Mouse (Mus musculus): ENCODE results near the gene Bcl2.
A peak's percentile ranks its signal among the peaks of the same experiment; 100 is the strongest.
"Not testable (repeated sequence)": the region's sequence is repeated elsewhere in the genome, so short reads cannot be mapped to it uniquely, and the experiment has no call there.

The Bcl2 gene

DNA sequence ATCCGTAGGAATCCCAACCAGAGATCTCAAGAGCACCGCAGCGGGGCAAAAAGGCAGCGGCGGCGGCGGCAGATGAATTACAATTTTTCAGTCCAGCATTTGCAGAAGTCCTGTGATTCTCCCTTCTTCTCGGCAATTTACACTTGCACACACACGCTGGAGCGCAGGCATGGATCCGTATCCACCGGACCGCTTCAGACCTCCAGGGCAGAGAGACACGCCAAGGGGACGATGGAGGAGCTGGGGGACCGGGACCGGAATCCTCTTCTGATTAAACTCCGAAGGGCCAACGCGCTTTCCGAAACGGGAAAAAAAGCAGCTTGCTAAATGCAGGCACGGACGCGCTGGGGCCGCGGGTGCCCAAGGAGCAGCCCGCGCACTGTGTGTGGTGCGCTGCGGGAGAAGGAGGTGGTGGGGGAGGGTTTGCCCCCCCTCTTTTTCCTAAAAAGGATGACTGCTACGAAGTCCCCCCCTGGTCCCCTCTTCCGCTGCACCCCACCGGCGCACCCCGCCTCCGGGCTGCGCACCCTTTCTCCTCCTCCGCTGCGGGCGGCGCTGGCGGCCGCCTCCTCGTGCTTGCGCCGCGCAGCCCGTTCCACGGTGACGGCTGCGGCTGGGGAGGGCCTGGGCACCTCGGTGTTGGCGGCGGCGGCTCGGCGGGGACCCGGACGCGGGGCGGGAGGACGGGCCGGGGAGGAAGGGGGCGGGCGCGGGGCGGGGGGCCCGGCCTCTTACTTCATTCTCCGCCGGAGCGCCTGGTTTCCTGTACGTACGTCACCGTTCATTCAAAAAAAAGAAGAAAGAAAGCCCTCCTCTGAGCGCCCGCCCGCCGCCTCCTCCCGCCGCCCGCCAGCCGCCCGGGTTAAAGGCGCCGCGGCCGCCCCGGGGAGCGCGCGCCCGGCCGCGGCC, at the start of gene Bcl2:
TSS of gene Bcl2 (minus strand) at position 654 of the 909 bp plus-strand sequence.
- DNase-seq = peak; percentile 84 to 87

DNA sequence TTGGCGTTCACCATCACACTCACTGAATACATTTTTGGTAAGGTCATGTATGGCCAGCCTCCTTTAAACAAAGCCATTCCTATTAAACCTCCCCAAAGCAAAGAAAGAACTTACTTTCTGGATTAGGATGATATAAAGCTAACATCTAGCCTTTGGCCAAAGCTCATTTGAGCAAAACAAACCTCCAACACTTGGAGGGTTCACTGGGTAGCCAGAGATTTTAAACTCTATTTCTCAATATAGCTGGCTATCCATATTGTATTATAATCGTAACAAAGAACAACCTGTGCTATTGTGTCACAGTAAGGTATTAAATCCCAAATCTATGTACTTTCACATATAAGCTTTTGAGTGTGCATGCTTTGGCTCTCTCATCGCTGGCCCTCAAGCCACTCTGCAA, 46.7 kb upstream of the Bcl2 start:
- DNase-seq = no peak

DNA sequence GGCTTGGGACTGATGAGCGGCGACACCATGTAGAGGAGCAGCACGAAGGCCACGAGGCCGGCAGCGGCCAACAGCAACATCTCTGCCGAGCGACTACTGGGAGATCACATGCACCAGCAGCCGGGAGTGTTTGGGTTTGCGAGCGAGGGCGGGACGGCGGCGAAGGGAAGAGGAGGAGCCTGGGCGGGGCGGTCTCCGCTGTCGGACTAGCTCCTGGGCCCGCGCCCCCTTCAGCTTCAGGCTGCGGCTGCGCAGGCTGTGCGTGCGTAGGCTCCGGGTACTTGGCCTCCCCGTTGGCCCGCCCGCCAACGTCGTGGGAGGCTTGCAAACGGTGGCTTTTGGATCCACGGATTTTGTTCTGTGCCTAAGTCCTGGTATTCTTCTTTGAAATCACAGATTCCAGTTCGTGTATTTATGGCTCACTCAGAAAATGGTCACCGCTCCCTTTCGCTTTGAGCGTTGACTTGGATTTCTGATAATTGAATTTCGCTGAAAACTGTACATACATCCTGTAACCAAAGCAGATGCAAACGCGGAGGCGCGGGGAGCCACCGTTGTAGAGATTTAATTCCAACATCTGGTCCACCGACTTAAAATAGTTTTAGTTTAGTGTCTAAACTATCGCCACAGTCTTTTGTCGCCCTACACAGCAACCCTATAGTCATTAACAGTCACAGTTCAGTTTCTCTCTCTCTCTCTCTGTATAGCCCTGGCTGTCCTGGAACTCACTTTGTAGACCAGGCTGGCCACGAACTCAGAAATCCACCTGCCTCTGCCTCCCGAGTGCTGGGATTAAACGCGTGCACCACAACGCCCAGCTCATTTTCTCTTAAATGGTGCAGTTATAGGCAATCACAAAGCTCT, 45.7 kb upstream of the Bcl2 start, which contains the start of gene Kdsr:
TSS of gene Kdsr (minus strand) at position 156 of the 864 bp plus-strand sequence.
- DNase-seq = peak; percentile 95 to 96

GRCm38 (mm10) chr1:106758734-106759571, 44.9 kb upstream of the Bcl2 start:
- peak; percentile 33 to 47 for DNase-seq

DNA sequence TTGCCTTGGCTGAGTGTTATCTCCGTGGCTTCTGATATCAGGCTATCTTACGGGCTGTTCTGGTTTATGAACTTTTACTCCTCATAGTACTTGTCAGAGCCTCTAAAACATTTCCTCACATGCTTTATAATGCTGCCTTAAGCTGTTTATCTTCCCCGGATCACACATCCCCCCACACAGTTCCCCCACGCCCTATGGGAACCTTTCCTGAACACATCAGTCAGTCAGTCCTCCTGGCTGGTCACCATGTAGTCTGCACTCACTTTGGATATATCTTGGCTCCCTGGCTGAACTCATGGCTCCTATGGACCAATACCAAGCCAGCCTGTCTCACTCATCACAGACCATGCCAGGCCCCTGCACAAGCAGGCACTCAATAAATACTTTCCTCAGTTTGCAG, 42.6 kb upstream of the Bcl2 start:
- DNase-seq = no peak

DNA sequence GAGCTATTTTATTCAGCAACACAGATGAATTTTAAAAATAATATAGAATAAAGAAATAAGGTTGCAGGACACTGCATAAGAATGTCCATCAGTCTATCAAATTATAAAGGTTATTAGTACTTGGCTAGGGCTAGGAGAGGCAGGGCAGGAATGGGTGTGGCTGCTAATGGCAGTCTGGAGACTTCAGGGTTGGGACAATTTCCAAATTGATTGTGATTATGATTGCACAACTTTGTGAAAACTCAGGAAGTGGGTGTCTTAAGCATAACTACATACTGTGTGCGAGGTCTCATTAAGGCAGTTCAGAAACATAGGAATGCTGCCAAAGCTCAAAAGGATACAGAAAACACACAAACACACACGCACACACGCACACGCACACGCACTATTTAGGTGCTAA, 37.9 kb upstream of the Bcl2 start:
- DNase-seq = no peak

- DNase-seq = no peak
These were observed 36.6 kb upstream of the Bcl2 start for GRCm38 (mm10) chr1:106750656-106751055.

DNA sequence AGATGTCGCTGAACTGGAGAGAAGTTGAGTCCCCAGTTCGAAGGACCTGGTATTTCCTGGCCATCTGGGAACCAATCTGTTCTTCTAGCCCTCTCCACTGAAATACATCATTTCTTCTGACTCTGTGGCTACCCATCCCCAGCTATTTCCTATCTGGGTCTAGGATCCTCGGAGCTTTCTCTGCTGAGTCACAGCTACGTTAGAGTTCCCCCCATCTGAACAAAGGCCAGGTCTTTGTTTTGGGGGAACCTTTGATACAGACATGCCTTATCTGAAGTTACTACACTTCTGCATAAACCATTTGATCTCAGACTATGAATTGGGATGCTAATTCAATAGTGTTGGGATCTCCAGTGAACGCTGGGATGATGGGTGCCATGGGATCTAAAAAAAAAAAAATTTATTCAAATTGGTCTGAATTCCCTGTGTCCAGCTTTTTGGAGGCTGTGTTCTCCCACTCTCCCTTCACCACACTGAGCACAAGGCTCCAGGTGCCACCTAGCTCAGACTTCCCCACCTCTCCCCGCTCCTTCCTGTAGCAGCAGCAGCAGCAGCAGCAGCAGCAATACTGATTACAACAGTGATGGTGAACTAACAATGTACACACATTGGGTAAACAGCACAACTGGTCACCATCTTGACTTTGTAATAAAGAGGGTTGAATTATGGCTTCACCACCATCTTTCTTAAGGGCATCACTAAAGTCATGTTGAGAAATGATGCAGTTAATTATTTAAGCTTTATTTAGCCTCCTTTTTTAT, 34.7 kb upstream of the Bcl2 start:
- DNase-seq = no peak

DNA sequence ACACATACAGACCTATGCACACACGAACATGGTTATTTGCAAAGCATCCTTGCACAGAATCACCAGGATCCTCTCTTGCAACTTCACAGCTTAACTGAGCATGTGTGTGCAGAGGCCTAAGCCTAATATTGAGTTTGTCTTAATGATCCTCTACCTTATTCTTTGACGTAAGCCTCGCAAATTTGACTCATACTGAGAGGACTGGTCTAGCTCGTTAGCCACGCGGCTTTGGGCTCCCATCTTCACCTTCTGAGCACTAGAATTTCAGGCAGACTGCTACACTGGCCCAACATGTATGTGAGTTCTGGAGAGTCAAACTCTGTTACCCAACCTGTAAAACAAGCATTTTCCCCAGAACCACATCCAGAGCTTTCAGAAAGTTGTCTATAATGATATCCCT, 28.9 kb upstream of the Bcl2 start:
- no peak for DNase-seq

DNA sequence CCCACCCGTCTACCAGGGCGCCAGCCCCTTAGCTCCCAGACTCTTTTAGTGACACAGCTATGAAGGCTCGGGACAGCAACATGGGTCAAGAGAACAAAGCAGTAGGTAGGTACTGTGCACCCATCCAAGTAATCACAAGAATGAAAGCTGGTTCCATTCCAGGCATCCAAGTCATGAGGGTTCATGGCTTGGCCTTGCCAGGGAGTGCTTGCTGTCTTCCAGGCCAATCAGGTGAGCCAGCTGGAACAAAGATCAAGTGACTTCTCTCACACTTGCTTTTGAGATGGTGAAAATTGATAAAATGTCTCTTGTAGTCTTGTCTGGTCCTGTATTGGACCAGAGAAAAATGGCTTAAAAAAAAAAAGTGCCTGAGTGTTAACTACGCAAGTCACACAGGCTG, 26.7 kb upstream of the Bcl2 start:
- DNase-seq = no peak

DNA sequence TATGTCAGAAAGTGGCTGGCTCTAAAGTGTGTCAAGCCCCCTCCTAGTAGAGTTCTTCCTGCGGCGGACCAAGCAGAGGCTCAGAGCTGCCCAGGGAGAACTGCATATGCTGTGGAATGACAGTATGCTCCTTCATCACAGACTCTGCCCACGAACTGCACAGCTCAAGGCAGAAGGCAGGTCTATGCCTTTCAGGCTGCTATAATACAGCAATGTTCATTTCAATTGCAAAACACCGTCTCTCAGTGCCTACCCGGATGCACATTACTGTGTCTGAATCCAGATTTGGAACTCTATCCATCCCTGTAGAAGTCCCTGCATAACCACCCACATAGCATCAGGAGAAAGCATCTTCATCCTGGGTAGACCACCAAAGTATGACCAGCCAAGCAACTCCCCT, 25.7 kb upstream of the Bcl2 start:
- DNase-seq = no peak

- peak; percentile 35 to 52 for DNase-seq
These were observed 24.0 kb upstream of the Bcl2 start for GRCm38 (mm10) chr1:106738092-106738491.

DNA sequence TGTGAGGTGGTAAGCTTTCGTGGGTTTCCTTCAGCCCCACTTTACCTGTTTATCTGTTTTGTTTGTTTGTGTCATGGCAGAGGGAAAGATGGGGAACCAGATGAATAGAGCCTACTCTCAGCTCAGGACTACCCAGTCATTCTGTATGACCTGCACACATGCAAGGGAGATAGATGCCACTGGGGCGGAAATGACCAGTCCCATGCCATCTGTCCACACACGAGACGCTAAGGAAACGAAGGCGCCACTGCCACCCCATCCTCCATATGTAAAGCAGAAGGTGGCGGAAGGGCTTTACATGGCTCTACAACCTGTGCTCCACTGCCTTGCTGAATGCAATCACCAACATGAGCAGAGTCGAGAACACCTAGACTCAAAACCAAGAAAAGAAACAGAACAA, 22.1 kb upstream of the Bcl2 start:
- no peak for DNase-seq

DNA sequence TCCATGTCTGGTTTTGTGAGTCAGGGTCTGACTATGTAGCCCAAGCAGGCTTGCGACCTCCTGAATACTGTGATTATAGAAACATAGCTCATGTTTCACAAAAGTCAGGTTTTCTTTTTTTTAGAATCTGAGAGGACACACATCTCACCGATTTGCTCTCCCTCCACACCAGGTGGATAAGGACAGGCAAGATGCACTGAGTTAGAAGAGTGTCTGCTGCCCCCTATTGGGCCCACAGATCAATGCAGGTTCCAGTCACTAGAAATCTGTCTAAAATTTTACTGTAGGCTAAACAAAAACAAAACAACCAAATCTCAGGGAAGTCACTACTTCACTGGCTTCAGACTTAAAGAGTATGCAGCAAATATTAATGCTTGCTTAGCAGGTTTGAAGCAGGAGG, 21.5 kb upstream of the Bcl2 start:
- DNase-seq = peak; percentile 34 to 43

DNA sequence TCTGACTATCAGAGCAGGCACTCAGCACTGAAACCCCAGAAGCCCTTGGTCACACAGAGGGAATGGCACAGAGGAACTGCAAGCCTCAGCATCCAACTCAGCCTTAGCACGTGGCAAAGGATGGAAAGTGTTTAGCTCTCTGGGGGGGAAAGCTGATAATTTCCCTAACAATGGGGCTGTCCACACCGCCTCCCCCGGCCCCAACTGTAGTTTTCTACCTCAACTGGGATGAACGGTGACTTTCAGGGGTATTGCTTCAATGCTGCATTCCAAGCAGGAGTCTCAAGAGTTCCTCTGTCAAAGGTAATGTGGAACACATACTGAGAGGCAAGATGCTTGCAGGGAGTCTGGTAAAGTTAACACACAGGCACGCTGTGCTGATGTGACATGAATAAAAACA, 8.0 kb upstream of the Bcl2 start:
- no peak for DNase-seq

DNA sequence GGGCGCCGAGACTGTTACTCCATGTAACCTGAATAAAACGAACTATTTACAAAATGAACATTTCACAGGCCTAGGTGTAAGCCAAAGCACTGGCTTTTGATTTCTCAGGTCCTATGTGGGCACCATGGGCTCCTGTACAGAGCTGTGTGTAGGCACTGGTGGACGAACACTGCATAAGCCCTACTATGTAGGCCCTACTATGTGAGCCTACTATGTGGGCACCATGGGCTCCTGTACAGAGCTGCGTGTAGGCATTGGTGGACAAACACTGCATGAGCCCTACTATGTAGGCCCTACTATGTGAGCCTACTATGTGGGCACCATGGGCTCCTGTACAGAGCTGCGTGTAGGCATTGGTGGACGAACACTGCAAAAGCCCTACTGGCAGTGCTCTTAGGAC, 3.7 kb upstream of the Bcl2 start:
- not testable (repeated sequence) for DNase-seq

DNA sequence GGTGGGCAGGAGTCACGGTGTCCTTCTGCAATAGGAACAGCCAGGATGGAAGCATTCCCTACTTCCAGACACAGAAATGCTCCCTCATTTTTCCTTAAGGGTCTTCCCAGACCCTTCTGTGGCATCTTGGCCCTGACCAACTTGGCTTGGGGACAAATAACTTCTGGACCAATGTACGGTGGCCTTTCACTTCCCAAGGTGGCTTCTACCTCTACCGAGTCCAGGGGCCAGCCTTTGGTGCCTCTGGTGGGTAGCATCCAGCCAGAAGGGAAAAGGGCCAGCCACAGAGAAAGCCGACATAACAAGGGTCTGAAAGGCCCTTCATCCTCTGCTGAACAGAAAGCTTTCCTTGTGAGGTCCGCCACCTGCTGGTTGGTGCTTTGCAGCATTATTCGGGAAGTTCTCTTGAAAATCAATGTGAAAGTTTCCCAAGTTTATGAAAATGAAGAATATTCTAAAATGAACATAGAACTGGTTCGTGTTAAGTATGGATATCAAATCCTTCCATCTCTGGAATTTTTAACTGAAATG, 3.1 kb upstream of the Bcl2 start:
- DNase-seq = peak; percentile 77 to 78

- DNase-seq = no peak
These were observed 2.1 kb upstream of the Bcl2 start for GRCm38 (mm10) chr1:106716141-106716540.

GRCm38 (mm10) chr1:106715111-106716083, 1.3 kb upstream of the Bcl2 start:
- DNase-seq = no peak

GRCm38 (mm10) chr1:106714530-106714981, 482 bp upstream of the Bcl2 start:
- no peak for DNase-seq
